Mouse (Mus musculus): ENCODE data around the gene Napa.

DNA sequence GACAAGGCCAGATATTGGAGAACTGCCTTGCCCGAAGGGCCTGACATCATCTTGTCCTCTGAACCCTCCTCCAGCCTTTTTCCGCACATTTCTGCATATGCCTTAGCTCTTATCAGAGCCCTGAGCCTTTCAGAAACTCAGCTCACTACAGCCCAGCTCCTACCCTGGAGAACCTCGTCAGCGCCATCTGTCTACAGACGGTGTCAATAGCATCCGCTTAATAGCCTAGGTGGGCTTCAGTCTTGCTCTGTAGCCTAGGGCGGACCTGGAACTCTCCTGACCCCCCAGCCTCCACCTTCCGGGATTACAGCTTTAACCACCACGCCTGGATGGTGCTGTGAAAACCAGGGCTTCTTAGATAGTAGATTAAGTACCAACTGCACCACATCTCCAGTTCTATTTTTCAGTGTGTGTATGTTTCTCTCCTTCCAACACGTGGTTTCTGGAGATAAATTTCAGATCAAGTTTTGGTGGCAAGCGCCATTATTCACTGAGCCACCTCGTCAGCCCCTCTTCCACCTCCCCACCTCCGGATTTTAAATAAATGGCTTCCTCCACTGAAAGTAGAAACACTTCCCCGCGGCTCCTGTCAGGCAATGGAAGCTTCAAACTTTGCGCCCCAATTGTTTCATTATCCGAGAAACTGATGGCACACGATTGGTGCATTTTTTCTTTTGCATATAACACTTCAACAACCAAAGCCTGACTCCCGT lies 46.2 kb upstream of the Napa start:
- peak; percentile 73; the same call in 1 of the 2 replicates for TF ChIP-seq CTCF (IDR thresholded peaks at IDR 0.05; ENCODE audit: control insufficient read depth, insufficient read depth, insufficient replicate concordance, low read depth, low read length)
- TF ChIP-seq POLR2A (IDR thresholded peaks at IDR 0.05; ENCODE audit: control insufficient read depth, low read depth, low read length) = no peak

Measured in testis, adult 2 months (tissue).